Mouse (Mus musculus): ENCODE data around the gene Armc2. TPM values are rescaled to one million over a fixed set of nuclear protein-coding genes. Genes with fewer than 3 reads are reported as not detected.
A peak's percentile ranks its signal among the peaks of the same experiment; 100 is the strongest.

Armc2 gene
- total and polyA plus RNA-seq, 2 experiments from 2014 or later = 9.1 to 11.7 TPM

DNA sequence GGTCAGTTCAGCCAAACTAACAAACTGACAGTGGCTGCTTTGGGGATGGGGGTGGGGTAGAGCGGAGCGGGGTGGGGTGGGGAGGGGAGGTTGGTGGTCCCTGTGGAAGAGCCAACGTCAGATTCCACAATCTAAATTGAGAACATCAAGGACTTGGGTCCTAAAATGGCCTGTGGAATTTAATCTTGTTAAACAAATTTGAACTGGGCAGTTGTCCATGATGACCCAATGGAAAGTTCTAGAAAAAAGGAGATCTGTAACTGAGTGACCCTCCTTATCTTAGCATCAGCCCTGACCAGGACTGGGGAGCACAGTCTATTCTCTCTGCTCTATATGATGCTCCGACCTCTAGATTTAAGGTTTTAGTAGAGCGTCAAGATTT is 26.2 kb downstream of the Armc2 start:
- Histone ChIP-seq H3K36me3 (ENCODE audit: insufficient read depth, low read length) (no peaks in the 10 kb centered on the region), H3K4me1 (ENCODE audit: insufficient read depth, low read length) (no peaks in the 10 kb centered on the region), H3K27me3 (ENCODE audit: insufficient read depth, low read length) (no peaks in the 10 kb centered on the region), H3K27ac (no peak overlapping the region), H3K9me3 (ENCODE audit: low read length) (no peaks in the 10 kb centered on the region), H3K9ac (replicated peaks; ENCODE audit: low read length) (no peak overlapping the region), H3K4me3 (ENCODE audit: low read length) (no peak overlapping the region), H3K4me2 (ENCODE audit: low read depth, low read length) (no peak overlapping the region)
- no peak for DNase-seq (ENCODE audit: low spot score)
- 73% methylated on average over 5 of the region's 5 CpGs for WGBS
- ATAC-seq = no peak
- TF ChIP-seq CTCF (IDR thresholded peaks at IDR 0.05; ENCODE audit: low read depth) = no peak

DNA sequence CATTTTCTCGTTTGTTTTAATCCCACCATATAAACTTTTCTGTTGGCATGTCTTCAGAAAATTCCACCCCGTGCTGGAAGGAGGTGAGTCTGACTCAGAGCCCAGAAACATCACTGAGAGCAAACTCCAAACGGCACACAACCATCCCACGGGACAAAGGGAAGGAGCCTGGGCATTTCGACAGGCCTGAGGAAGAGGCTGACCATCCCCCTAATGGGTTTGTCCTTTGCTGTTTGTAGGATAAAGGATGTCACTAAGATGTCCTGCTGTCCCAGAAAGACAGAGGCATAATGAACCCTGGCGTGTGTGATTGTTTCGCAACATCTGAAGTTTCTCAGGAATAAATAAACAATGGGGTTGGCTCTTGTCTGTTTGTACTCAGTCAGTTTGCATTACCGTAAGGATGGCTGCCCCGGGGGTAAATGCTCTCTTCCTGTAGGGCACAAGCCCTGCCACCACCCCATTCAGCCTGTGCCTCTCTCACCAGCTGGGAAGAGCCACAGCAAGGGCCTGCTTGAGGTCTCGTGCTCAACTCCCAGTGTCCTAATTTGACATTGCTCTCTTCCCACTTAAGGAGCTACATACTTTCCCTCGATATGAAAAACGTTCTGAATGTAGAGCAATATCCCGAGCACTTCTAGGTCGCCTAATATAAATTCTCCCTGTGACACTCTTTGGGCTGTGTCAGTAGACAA is 26.7 kb downstream of the Armc2 start:
- WGBS = 24% methylated on average over 14 of the region's 14 CpGs
- H3K27ac ChIP-seq = no peak overlapping the region

GRCm38 (mm10) chr10:41990896-41991295 is 27.3 kb downstream of the Armc2 start:
- no peak for TF ChIP-seq CTCF (IDR thresholded peaks at IDR 0.05; ENCODE audit: low read depth)
- Histone ChIP-seq H3K27me3 (ENCODE audit: insufficient read depth, low read length) (no peaks in the 10 kb centered on the region), H3K4me2 (ENCODE audit: low read depth, low read length) (no peak overlapping the region), H3K4me1 (ENCODE audit: insufficient read depth, low read length) (no peaks in the 10 kb centered on the region), H3K4me3 (ENCODE audit: low read length) (no peak overlapping the region), H3K9me3 (ENCODE audit: low read length) (no peaks in the 10 kb centered on the region), H3K27ac (no peak overlapping the region), H3K9ac (replicated peaks; ENCODE audit: low read length) (no peak overlapping the region), H3K36me3 (ENCODE audit: insufficient read depth, low read length) (no peaks in the 10 kb centered on the region)
- 28% methylated on average over 13 of the region's 13 CpGs for WGBS
- no peak for DNase-seq (ENCODE audit: low spot score)
- no peak for ATAC-seq

More for the DNA sequence above, 26.7 kb downstream of the Armc2 start:
- no peak for TF ChIP-seq CTCF (IDR thresholded peaks at IDR 0.05; ENCODE audit: low read depth)
- Histone ChIP-seq H3K9ac (replicated peaks; ENCODE audit: low read length) (no peak overlapping the region), H3K4me2 (ENCODE audit: low read depth, low read length) (no peak overlapping the region), H3K36me3 (ENCODE audit: insufficient read depth, low read length) (no peaks in the 10 kb centered on the region), H3K4me1 (ENCODE audit: insufficient read depth, low read length) (no peaks in the 10 kb centered on the region), H3K9me3 (ENCODE audit: low read length) (no peaks in the 10 kb centered on the region), H3K4me3 (ENCODE audit: low read length) (no peak overlapping the region), H3K27me3 (ENCODE audit: insufficient read depth, low read length) (no peaks in the 10 kb centered on the region)
- ATAC-seq (no peak), DNase-seq (ENCODE audit: low spot score) (no peak)

DNA sequence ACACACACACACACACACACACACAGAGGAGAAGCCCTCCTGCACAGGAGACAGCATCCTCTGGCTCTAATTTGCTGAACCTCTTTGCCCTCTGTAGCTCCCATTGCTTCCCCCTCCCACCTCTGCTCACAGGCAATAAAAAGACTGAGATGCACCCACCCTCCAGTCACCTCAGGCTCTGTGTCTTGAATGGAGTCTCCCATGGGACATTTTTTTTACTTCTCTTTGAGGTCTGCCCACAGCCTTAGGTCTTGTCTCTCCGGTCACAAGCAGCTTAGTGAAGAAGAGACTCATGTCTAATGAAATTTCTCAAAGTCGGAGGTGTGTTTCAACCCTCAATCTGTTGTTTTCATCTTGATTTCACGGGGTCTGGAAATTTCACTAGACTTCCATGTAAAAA is 29.3 kb downstream of the Armc2 start:
- DNase-seq (ENCODE audit: low spot score) (no peak), ATAC-seq (no peak)
- 94% methylated on average over 3 of the region's 3 CpGs for WGBS
- no peak overlapping the region for H3K9ac ChIP-seq (replicated peaks; ENCODE audit: low read length)
- H3K27ac ChIP-seq = no peak overlapping the region
- no peak overlapping the region for H3K4me3 ChIP-seq (ENCODE audit: low read length)
- no peak overlapping the region for H3K4me2 ChIP-seq (ENCODE audit: low read depth, low read length)
- no peaks in the 10 kb centered on the region for H3K36me3 ChIP-seq (ENCODE audit: insufficient read depth, low read length)
- no peak for TF ChIP-seq CTCF (IDR thresholded peaks at IDR 0.05; ENCODE audit: low read depth)
- H3K27me3 ChIP-seq (ENCODE audit: insufficient read depth, low read length) = no peaks in the 10 kb centered on the region
- no peaks in the 10 kb centered on the region for H3K4me1 ChIP-seq (ENCODE audit: insufficient read depth, low read length)
- H3K9me3 ChIP-seq (ENCODE audit: low read length) = no peaks in the 10 kb centered on the region

- Histone ChIP-seq H3K4me1 (ENCODE audit: insufficient read depth, low read length) (no peaks in the 10 kb centered on the region), H3K27me3 (ENCODE audit: insufficient read depth, low read length) (no peaks in the 10 kb centered on the region), H3K4me2 (ENCODE audit: low read depth, low read length) (no peak overlapping the region), H3K36me3 (ENCODE audit: insufficient read depth, low read length) (no peaks in the 10 kb centered on the region), H3K9ac (replicated peaks; ENCODE audit: low read length) (no peak overlapping the region), H3K9me3 (ENCODE audit: low read length) (no peaks in the 10 kb centered on the region), H3K27ac (no peak overlapping the region), H3K4me3 (ENCODE audit: low read length) (no peak overlapping the region)
- WGBS = 85% methylated on average over 8 of the region's 8 CpGs
- peak; percentile 3; the same call in 1 of the 2 replicates for TF ChIP-seq CTCF (IDR thresholded peaks at IDR 0.05; ENCODE audit: low read depth)
- no peak for ATAC-seq
- DNase-seq (ENCODE audit: low spot score) = no peak
These were observed 32.1 kb downstream of the Armc2 start for GRCm38 (mm10) chr10:41986126-41986525.

- DNase-seq (ENCODE audit: low spot score) (no peak), ATAC-seq (no peak)
- Histone ChIP-seq H3K4me3 (ENCODE audit: low read length) (no peak overlapping the region), H3K9me3 (ENCODE audit: low read length) (no peaks in the 10 kb centered on the region), H3K9ac (replicated peaks; ENCODE audit: low read length) (no peak overlapping the region), H3K27me3 (ENCODE audit: insufficient read depth, low read length) (no peaks in the 10 kb centered on the region), H3K36me3 (ENCODE audit: insufficient read depth, low read length) (no peaks in the 10 kb centered on the region), H3K4me1 (ENCODE audit: insufficient read depth, low read length) (no peaks in the 10 kb centered on the region), H3K27ac (no peak overlapping the region), H3K4me2 (ENCODE audit: low read depth, low read length) (no peak overlapping the region)
- no peak for TF ChIP-seq CTCF (IDR thresholded peaks at IDR 0.05; ENCODE audit: low read depth)
- 93% methylated on average over 6 of the region's 6 CpGs for WGBS
These were observed 34.0 kb downstream of the Armc2 start for GRCm38 (mm10) chr10:41984221-41984620.

GRCm38 (mm10) chr10:41982821-41983220 is 35.4 kb downstream of the Armc2 start:
- no peak for TF ChIP-seq CTCF (IDR thresholded peaks at IDR 0.05; ENCODE audit: low read depth)
- H3K9me3 ChIP-seq (ENCODE audit: low read length) = no peaks in the 10 kb centered on the region
- no peak for ATAC-seq
- no peak overlapping the region for H3K4me3 ChIP-seq (ENCODE audit: low read length)
- H3K9ac ChIP-seq (replicated peaks; ENCODE audit: low read length) = no peak overlapping the region
- H3K4me2 ChIP-seq (ENCODE audit: low read depth, low read length) = no peak overlapping the region
- DNase-seq (ENCODE audit: low spot score) = no peak
- no peak overlapping the region for H3K27ac ChIP-seq
- no peaks in the 10 kb centered on the region for H3K27me3 ChIP-seq (ENCODE audit: insufficient read depth, low read length)
- whole genome bisulfite sequencing = 71% methylated on average over 7 of the region's 7 CpGs
- H3K36me3 ChIP-seq (ENCODE audit: insufficient read depth, low read length) = no peaks in the 10 kb centered on the region
- H3K4me1 ChIP-seq (ENCODE audit: insufficient read depth, low read length) = no peaks in the 10 kb centered on the region

All from hindbrain, postnatal 0 days (tissue).